Mouse (Mus musculus) lung, adult 2 months (tissue): ENCODE results near the gene Klf7.

ENCODE experiments used
- CTCF ChIP-seq: fragments of 200-500 bp; IDR thresholded peaks from 2 replicates; pipeline ENCODE4 v1.5.1; 2011; ENCODE audit warnings: mild to moderate bottlenecking, low read length, control low read depth; ENCODE audit not compliant: insufficient read depth
- POLR2A ChIP-seq: fragments of 200-500 bp; IDR thresholded peaks from 2 replicates; pipeline ENCODE4 v1.6.1; 2011; ENCODE audit warnings: low read depth, mild to moderate bottlenecking, control low read depth, low read length, borderline replicate concordance; ENCODE audit errors: extremely low read depth

GRCm38 (mm10) chr1:64122466-64122830, 366 bp upstream of the Klf7 start:
- TF ChIP-seq POLR2A: no peak
- TF ChIP-seq CTCF: no peak
